Mouse (Mus musculus) kidney, postnatal 0 days (tissue): ENCODE measurements around the gene Glrp1. TPM values are rescaled to one million over a fixed set of nuclear protein-coding genes. Genes with fewer than 3 reads are reported as not detected.

Experiments used
- ATAC-seq: fragments of 200-750 bp; cut with Nextera tagmentation; replicated peaks from 2 replicates; pipeline ENCODE4 v1.8.0; 2017; ENCODE audit warnings: low read depth, moderate number of reproducible peaks, moderate TSS enrichment, moderate library complexity; ENCODE audit not compliant: low FRiP score
- DNase-seq: peaks from one replicate; pipeline ENCODE4 v3.0.0-alpha.2; 2016; ENCODE audit warnings: low spot score
- H3K27ac ChIP-seq: fragments of 300-500 bp; sonication (generic); 2 replicates; pipeline ENCODE4 v1.5.1; 2014; ENCODE audit warnings: mild to moderate bottlenecking
- H3K27me3 ChIP-seq: fragments of 300-500 bp; sonication (generic); 2 replicates; pipeline ENCODE4 v1.6.1; 2014; ENCODE audit warnings: low read length, mixed read lengths; ENCODE audit not compliant: insufficient read depth
- H3K36me3 ChIP-seq: fragments of 300-500 bp; sonication (generic); 2 replicates; pipeline ENCODE4 v1.6.1; 2014; ENCODE audit warnings: low read length, mixed read lengths; ENCODE audit not compliant: insufficient read depth
- H3K4me1 ChIP-seq: fragments of 300-500 bp; sonication (generic); replicated peaks from 2 replicates; pipeline ENCODE4 v1.6.1; 2014; ENCODE audit warnings: antibody characterized with exemption, low read length, mixed read lengths; ENCODE audit not compliant: insufficient read depth
- H3K4me2 ChIP-seq: fragments of 300-500 bp; sonication (generic); 2 replicates; pipeline ENCODE4 v1.6.1; 2014; ENCODE audit warnings: mild to moderate bottlenecking, low read length, moderate library complexity, mixed read lengths
- H3K4me3 ChIP-seq: fragments of 300-500 bp; sonication (generic); replicated peaks from 2 replicates; pipeline ENCODE4 v1.5.1; 2014; ENCODE audit warnings: low read depth, low read length
- H3K9ac ChIP-seq: fragments of 300-500 bp; sonication (generic); 2 replicates; pipeline ENCODE4 v1.6.1; 2014; ENCODE audit warnings: low read depth, low read length
- H3K9me3 ChIP-seq: fragments of 300-500 bp; sonication (generic); replicated peaks from 2 replicates; pipeline ENCODE4 v1.6.1; 2016; ENCODE audit warnings: low read length, inconsistent platforms, mixed read lengths
- CTCF ChIP-seq: IDR thresholded peaks from 2 replicates; pipeline ENCODE4 v1.5.1; 2016; ENCODE audit warnings: antibody characterized with exemption, low read depth, mild to moderate bottlenecking, moderate library complexity
- WGBS: fragments of 180-500 bp; shearing (Covaris S2); extraction: QIAGEN DNeasy Blood & Tissue Kit; methylation state at CpG from one replicate; pipeline ENCODE4 v1.1.7; 2014; 5-methylcytosine and 5-hydroxymethylcytosine counted together
- polyA plus RNA-seq: library from polyadenylated mRNA; unstranded; fragments of >200 nt; fragmentation: Nextera tagmentation; extraction: Ambion mirVana; gene quantifications from 2 replicates; pipeline ENCODE4 v1.2.1, GENCODE M21; 2015

Glrp1 gene
- polyA plus RNA-seq, 1 experiment from 2014 or later, result 0.09 TPM

DNA sequence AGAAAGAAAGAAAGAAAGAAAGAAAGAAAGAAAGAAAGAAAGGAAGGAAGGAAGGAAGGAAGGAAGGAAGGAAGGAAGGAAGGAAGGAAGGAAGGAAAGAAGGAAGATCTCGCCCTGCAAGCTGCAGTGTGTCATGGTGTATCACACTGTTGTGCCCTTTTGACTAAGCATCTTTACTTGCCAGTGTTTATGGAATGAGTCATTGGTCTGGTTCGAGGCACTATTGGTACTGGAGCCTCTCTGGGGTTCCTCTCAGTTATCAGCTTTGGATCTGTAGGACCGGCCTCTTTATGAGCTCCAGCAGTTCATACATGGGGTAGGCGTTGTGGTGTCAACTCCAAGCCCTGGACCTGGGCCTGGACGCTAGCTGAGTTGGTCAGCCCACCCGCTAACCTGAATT, 57.7 kb downstream of the Glrp1 start:
- Histone ChIP-seq H3K4me3 (no peak overlapping the region), H3K27ac (no peak overlapping the region), H3K4me1 (no peaks in the 10 kb centered on the region), H3K4me2 (no peak overlapping the region), H3K9me3 (no peaks in the 10 kb centered on the region), H3K36me3 (no peaks in the 10 kb centered on the region), H3K27me3 (no peaks in the 10 kb centered on the region), H3K9ac (no peak overlapping the region)
- TF ChIP-seq CTCF, result no peak
- 79% methylated on average over 6 of the region's 6 CpGs for WGBS
- ATAC-seq, result no peak
- no peak for DNase-seq

GRCm38 (mm10) chr1:88450668-88451067, 59.2 kb downstream of the Glrp1 start:
- Histone ChIP-seq H3K4me2 (no peak overlapping the region), H3K4me1 (no peaks in the 10 kb centered on the region), H3K4me3 (no peak overlapping the region), H3K9me3 (no peaks in the 10 kb centered on the region), H3K36me3 (no peaks in the 10 kb centered on the region), H3K27ac (no peak overlapping the region), H3K27me3 (no peaks in the 10 kb centered on the region), H3K9ac (no peak overlapping the region)
- 72% methylated on average over 4 of the region's 4 CpGs for WGBS
- DNase-seq, result no peak
- no peak for ATAC-seq
- TF ChIP-seq CTCF, result no peak

Other genes with a start within 250 kb of the Glrp1 start
- gene Hjurp, start 232.4 kb downstream of the Glrp1 start, polyA plus RNA-seq, result 56.3 and 62.7 TPM in 2 replicates
- gene Trpm8, start 232.4 kb downstream of the Glrp1 start, polyA plus RNA-seq, result not detected in 2 replicates
- 531 and 571 TPM in 2 replicates for gene Spp2, start 103.1 kb downstream of the Glrp1 start, polyA plus RNA-seq
- 29.1 and 30.6 TPM in 2 replicates for gene Arl4c, start 192.2 kb upstream of the Glrp1 start, polyA plus RNA-seq